Mouse (Mus musculus): ENCODE data around the gene Hspb6. TPM values are rescaled to one million over a fixed set of nuclear protein-coding genes. Genes with fewer than 3 reads are reported as not detected.

The Hspb6 gene
- 12.0 and 14.6 TPM in 2 replicates for polyA plus RNA-seq (2012; ENCODE audit: insufficient read depth, insufficient read length, missing spikeins)

GRCm38 (mm10) chr7:30552102-30553020 lies at the start of gene Hspb6, which contains the start of gene Proser3:
Gene Hspb6, plus strand, starts transcription at chr7:30552178.
Gene Proser3, minus strand, starts transcription at chr7:30552299.
- peaks cover 5% of the 10 kb centered on the region for H3K4me1 ChIP-seq (ENCODE audit: control insufficient read depth, insufficient read depth, low read length)
- TF ChIP-seq POLR2A (IDR thresholded peaks at IDR 0.05; ENCODE audit: borderline replicate concordance, low read depth, low read length): no peak
- H3K27ac ChIP-seq (ENCODE audit: insufficient read depth, low read depth, low read length): peak within 1 kb of the TSS; percentile 83
- H3K4me3 ChIP-seq (ENCODE audit: insufficient read depth, low read length): peak within 1 kb of the TSS; percentile 89

- H3K4me1 ChIP-seq (ENCODE audit: control insufficient read depth, insufficient read depth, low read length): peaks cover 12% of the 10 kb centered on the region
- H3K4me3 ChIP-seq (ENCODE audit: insufficient read depth, low read length): no peak overlapping the region; the same call in 1 of the 2 replicates
- peak overlapping the region; percentile 41; the same call in 1 of the 2 replicates for H3K27ac ChIP-seq (ENCODE audit: insufficient read depth, low read depth, low read length)
- TF ChIP-seq CTCF (IDR thresholded peaks at IDR 0.05; ENCODE audit: low read depth, low read length) (no peak), POLR2A (IDR thresholded peaks at IDR 0.05; ENCODE audit: borderline replicate concordance, low read depth, low read length) (no peak)
Observed at GRCm38 (mm10) chr7:30508061-30508460, 43.9 kb upstream of the Hspb6 start.

GRCm38 (mm10) chr7:30515003-30515760 lies 36.8 kb upstream of the Hspb6 start:
- TF ChIP-seq CTCF (IDR thresholded peaks at IDR 0.05; ENCODE audit: low read depth, low read length): no peak
- TF ChIP-seq POLR2A (IDR thresholded peaks at IDR 0.05; ENCODE audit: borderline replicate concordance, low read depth, low read length): no peak
- Histone ChIP-seq H3K27ac (ENCODE audit: insufficient read depth, low read depth, low read length) (no peak overlapping the region), H3K4me3 (ENCODE audit: insufficient read depth, low read length) (no peak overlapping the region), H3K4me1 (ENCODE audit: control insufficient read depth, insufficient read depth, low read length) (no peaks in the 10 kb centered on the region)

DNA sequence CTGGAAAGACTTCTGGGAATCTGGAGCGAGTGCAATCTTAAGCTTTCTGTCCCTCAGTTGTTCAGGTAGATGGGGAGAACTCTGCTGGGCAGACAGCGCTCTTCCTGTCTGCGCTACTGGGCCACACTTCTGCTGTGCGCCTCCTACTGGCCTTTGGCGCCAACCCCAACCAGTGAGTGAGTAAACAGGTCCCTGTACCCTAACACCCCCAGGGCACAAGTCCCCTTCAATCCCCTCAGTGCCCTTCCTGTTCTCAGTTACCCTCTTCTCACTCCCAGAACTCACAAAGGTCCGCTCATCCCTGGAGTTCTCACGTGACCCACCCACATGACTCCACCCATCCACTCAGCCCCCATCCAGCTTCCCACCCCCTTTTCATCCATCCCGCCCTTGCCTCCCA lies 33.7 kb upstream of the Hspb6 start:
- Histone ChIP-seq H3K4me3 (ENCODE audit: insufficient read depth, low read length) (no peak overlapping the region), H3K4me1 (ENCODE audit: control insufficient read depth, insufficient read depth, low read length) (no peaks in the 10 kb centered on the region), H3K27ac (ENCODE audit: insufficient read depth, low read depth, low read length) (no peak overlapping the region)
- no peak for TF ChIP-seq CTCF (IDR thresholded peaks at IDR 0.05; ENCODE audit: low read depth, low read length)

DNA sequence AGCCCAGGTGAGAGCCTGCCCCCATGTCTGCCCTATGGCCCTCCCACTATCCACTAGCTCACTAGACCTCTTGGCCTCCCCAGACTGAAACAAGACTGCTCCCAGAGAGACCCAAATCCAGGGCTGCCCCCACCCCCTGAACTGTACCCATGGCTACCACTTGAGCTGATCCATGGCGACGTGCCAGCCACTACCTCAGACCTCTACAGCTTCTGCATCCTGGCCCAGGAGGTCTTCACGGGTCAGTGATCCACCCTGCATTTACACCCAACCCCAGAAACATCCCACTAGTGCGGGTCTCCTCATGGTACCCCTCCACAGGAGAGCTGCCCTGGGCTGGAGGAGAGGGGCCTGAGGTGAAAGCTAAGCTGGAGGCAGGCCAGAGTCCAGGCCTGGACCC lies 31.6 kb upstream of the Hspb6 start:
- TF ChIP-seq CTCF (IDR thresholded peaks at IDR 0.05; ENCODE audit: low read depth, low read length) (no peak), POLR2A (IDR thresholded peaks at IDR 0.05; ENCODE audit: borderline replicate concordance, low read depth, low read length) (no peak)
- H3K4me3 ChIP-seq (ENCODE audit: insufficient read depth, low read length): no peak overlapping the region
- H3K4me1 ChIP-seq (ENCODE audit: control insufficient read depth, insufficient read depth, low read length): no peaks in the 10 kb centered on the region
- H3K27ac ChIP-seq (ENCODE audit: insufficient read depth, low read depth, low read length): no peak overlapping the region

- Histone ChIP-seq H3K4me3 (ENCODE audit: insufficient read depth, low read length) (no peak overlapping the region), H3K4me1 (ENCODE audit: control insufficient read depth, insufficient read depth, low read length) (no peaks in the 10 kb centered on the region), H3K27ac (ENCODE audit: insufficient read depth, low read depth, low read length) (no peak overlapping the region)
- TF ChIP-seq CTCF (IDR thresholded peaks at IDR 0.05; ENCODE audit: low read depth, low read length): no peak
- TF ChIP-seq POLR2A (IDR thresholded peaks at IDR 0.05; ENCODE audit: borderline replicate concordance, low read depth, low read length): no peak
Observed at GRCm38 (mm10) chr7:30520856-30521255, 31.1 kb upstream of the Hspb6 start.

- TF ChIP-seq POLR2A (IDR thresholded peaks at IDR 0.05; ENCODE audit: borderline replicate concordance, low read depth, low read length) (no peak), CTCF (IDR thresholded peaks at IDR 0.05; ENCODE audit: low read depth, low read length) (no peak)
- H3K27ac ChIP-seq (ENCODE audit: insufficient read depth, low read depth, low read length): no peak overlapping the region
- no peak overlapping the region for H3K4me3 ChIP-seq (ENCODE audit: insufficient read depth, low read length)
- no peaks in the 10 kb centered on the region for H3K4me1 ChIP-seq (ENCODE audit: control insufficient read depth, insufficient read depth, low read length)
Observed at GRCm38 (mm10) chr7:30522871-30523270, 29.1 kb upstream of the Hspb6 start.

GRCm38 (mm10) chr7:30524487-30524886 lies 27.5 kb upstream of the Hspb6 start:
- H3K4me1 ChIP-seq (ENCODE audit: control insufficient read depth, insufficient read depth, low read length): no peaks in the 10 kb centered on the region
- no peak overlapping the region for H3K27ac ChIP-seq (ENCODE audit: insufficient read depth, low read depth, low read length)
- no peak for TF ChIP-seq POLR2A (IDR thresholded peaks at IDR 0.05; ENCODE audit: borderline replicate concordance, low read depth, low read length)
- TF ChIP-seq CTCF (IDR thresholded peaks at IDR 0.05; ENCODE audit: low read depth, low read length): no peak
- H3K4me3 ChIP-seq (ENCODE audit: insufficient read depth, low read length): no peak overlapping the region

DNA sequence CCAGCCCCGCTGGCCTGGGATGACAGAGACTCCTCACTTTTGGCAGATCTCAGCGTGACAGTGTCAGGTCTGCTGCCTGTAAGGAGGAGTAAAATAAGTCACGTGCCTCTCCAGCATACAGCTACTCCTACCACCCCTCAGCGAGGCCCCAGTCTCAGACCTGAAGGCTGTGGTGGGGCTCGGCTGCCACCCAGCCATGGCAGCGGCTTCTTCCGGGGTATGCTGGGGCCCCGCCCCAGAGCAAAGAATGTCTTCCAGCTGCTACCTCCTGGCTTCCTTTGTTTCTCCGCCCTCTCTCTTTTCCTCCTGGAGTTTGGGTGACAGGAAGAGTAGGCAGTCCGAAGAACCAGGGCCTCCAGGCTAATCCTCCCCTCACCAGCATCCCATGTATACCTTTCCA lies 26.0 kb upstream of the Hspb6 start:
- Histone ChIP-seq H3K27ac (ENCODE audit: insufficient read depth, low read depth, low read length) (no peak overlapping the region), H3K4me1 (ENCODE audit: control insufficient read depth, insufficient read depth, low read length) (no peaks in the 10 kb centered on the region), H3K4me3 (ENCODE audit: insufficient read depth, low read length) (no peak overlapping the region)
- no peak for TF ChIP-seq POLR2A (IDR thresholded peaks at IDR 0.05; ENCODE audit: borderline replicate concordance, low read depth, low read length)
- TF ChIP-seq CTCF (IDR thresholded peaks at IDR 0.05; ENCODE audit: low read depth, low read length): no peak

DNA sequence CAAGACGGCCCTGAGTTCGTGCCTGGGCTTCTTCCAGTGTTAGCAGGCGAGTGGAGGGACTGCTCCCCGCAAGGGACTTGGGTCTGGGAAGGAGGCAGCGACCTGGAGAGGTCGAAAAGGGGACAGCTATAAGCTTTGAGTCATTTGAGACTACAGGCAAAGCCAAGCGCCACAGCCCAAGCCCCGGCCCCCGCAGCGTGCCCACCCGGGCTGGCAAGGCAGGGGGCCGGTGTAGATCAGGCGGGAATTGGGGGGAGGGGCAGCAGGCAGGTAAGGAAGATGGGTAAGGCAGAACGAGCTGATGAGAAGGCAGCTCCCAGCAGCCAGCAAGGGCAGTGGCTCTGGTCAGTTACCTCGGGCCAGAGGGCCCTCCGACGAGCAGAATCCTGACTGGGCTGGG lies 25.6 kb upstream of the Hspb6 start:
- TF ChIP-seq POLR2A (IDR thresholded peaks at IDR 0.05; ENCODE audit: borderline replicate concordance, low read depth, low read length): no peak
- TF ChIP-seq CTCF (IDR thresholded peaks at IDR 0.05; ENCODE audit: low read depth, low read length): no peak
- Histone ChIP-seq H3K4me3 (ENCODE audit: insufficient read depth, low read length) (no peak overlapping the region), H3K4me1 (ENCODE audit: control insufficient read depth, insufficient read depth, low read length) (no peaks in the 10 kb centered on the region), H3K27ac (ENCODE audit: insufficient read depth, low read depth, low read length) (no peak overlapping the region)
